Mouse (Mus musculus) limb, embryonic 12.5 days (tissue): ENCODE data around the gene Rnd2. TPM values are rescaled to one million over a fixed set of nuclear protein-coding genes. Genes with fewer than 3 reads are reported as not detected.
"Not testable (repeated sequence)": the region's sequence is repeated elsewhere in the genome, so short reads cannot be mapped to it uniquely, and the experiment has no call there.

Experiments used
- ATAC-seq: fragments of 200-750 bp; cut with Nextera tagmentation; 2 replicates; pipeline ENCODE4 v1.8.0; 2017; ENCODE audit warnings: low read depth, moderate TSS enrichment; ENCODE audit not compliant: insufficient number of reproducible peaks, insufficient read depth, low FRiP score, low TSS enrichment
- H3K27ac ChIP-seq: fragments of 300-500 bp; sonication (generic); 2 replicates; pipeline ENCODE4 v1.5.1; 2016; ENCODE audit warnings: mild to moderate bottlenecking, moderate library complexity
- H3K27me3 ChIP-seq: fragments of 300-500 bp; sonication (generic); 2 replicates; pipeline ENCODE4 v1.6.1; 2016; ENCODE audit warnings: mild to moderate bottlenecking, moderate library complexity
- H3K36me3 ChIP-seq: fragments of 300-500 bp; sonication (generic); 2 replicates; pipeline ENCODE4 v1.6.1; 2016; ENCODE audit warnings: mild to moderate bottlenecking, moderate library complexity
- H3K4me1 ChIP-seq: fragments of 300-500 bp; sonication (generic); replicated peaks from 2 replicates; pipeline ENCODE4 v1.6.1; 2016
- H3K4me2 ChIP-seq: fragments of 300-500 bp; sonication (generic); 2 replicates; pipeline ENCODE4 v1.6.1; 2016; ENCODE audit warnings: mild to moderate bottlenecking, moderate library complexity
- H3K4me3 ChIP-seq: fragments of 300-500 bp; sonication (generic); replicated peaks from 2 replicates; pipeline ENCODE4 v1.5.1; 2016; ENCODE audit warnings: mild to moderate bottlenecking
- H3K9ac ChIP-seq: fragments of 300-500 bp; sonication (generic); replicated peaks from 2 replicates; pipeline ENCODE4 v1.6.1; 2016; ENCODE audit warnings: mild to moderate bottlenecking, moderate library complexity
- H3K9me3 ChIP-seq: fragments of 300-500 bp; sonication (generic); 2 replicates; pipeline ENCODE4 v1.6.1; 2016; ENCODE audit warnings: mild to moderate bottlenecking, moderate library complexity
- WGBS: fragments of 180-500 bp; shearing (Covaris S2); methylation state at CpG from one replicate; pipeline ENCODE4 v1.1.7; 2016; 5-methylcytosine and 5-hydroxymethylcytosine counted together
- polyA plus RNA-seq: library from polyadenylated mRNA; unstranded; fragments of >200 nt; fragmentation: Nextera tagmentation; extraction: Ambion mirVana; gene quantifications from 2 replicates; pipeline ENCODE4 v1.2.1, GENCODE M21; 2016

Rnd2 gene
- polyA plus RNA-seq, 1 experiment from 2014 or later: 9.7 TPM

DNA sequence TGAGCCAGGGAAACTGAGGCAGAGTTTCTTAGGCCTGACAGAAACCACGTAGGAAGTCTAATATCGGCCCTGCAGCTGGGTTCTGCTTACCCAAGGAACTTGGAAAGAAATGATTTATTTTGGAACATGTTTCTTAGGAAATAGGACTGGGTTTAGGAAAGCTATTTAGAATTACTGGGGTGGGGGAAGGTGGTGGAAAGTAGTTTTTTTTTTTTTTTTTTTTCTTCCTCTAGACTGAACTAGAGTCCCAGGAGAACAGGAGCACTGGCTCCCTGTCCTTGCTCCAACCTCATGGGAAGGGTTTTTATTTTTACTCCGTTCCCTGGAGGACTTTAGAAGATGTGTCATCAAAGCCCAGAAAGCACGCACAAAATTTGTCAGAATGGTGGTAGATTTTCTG, 4.4 kb downstream of the Rnd2 start:
- WGBS: 60% methylated on average over 4 of the region's 4 CpGs
- no peak for ATAC-seq
- peak overlapping the region; percentile 92 for H3K4me2 ChIP-seq
- H3K9me3 ChIP-seq: no peaks in the 10 kb centered on the region
- H3K27ac ChIP-seq: no peak overlapping the region
- peak overlapping the region; percentile 76 for H3K4me3 ChIP-seq
- H3K36me3 ChIP-seq: 0 out of 2 replicates have a peak, but pooled peaks cover 3% of the 10 kb centered on the region
- peaks cover 28% of the 10 kb centered on the region for H3K4me1 ChIP-seq
- H3K27me3 ChIP-seq: peaks cover 26% of the 10 kb centered on the region
- no peak overlapping the region for H3K9ac ChIP-seq

DNA sequence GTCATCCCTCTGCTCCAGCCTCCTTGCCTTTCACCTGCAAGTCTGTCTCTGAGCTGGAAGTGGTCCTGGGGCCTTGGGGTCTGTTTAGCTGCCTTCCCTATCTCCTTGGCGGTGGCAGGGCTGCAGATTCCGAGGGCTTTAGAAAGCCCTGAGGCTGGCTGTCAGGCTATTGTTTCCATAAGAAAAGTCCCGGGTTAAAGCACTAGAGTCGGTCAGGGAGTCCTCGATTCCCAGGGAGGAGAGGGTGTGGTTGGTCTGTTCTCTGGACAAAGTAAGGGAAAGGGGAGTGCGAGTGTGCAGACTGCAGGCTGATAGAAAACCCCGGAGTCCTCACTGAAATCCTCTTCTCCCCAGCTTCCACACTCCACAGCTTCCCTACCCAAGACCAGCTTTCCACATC, 5.4 kb downstream of the Rnd2 start:
- Histone ChIP-seq H3K9ac (no peak overlapping the region), H3K4me2 (no peak overlapping the region), H3K36me3 (0 out of 2 replicates have a peak, but pooled peaks cover 3% of the 10 kb centered on the region), H3K27ac (no peak overlapping the region), H3K27me3 (peaks cover 26% of the 10 kb centered on the region), H3K4me3 (no peak overlapping the region), H3K9me3 (no peaks in the 10 kb centered on the region), H3K4me1 (peaks cover 18% of the 10 kb centered on the region)
- no peak for ATAC-seq
- WGBS: 68% methylated on average over 7 of the region's 7 CpGs

DNA sequence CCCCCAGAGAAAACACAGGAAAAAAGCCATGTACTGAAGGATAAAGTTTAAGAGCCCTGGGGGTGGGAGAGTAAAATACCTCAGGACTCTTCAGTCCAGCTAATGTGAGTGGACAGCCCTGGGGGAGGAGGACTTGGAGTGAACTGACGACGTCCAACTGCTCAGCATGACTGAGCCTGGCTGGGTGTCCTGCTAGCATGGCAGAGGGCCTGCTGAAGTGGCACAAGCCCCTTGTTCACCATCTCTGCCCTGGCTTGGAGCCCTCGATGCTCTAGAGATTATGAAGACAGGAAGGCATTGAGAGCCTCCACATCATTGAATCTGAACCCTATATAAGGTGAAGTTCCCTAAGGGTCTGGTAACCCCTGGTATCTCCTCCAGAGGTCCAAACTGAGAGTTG, 7.1 kb downstream of the Rnd2 start:
- WGBS: 65% methylated on average over 3 of the region's 3 CpGs
- Histone ChIP-seq H3K27me3 (peaks cover 26% of the 10 kb centered on the region), H3K36me3 (0 out of 2 replicates have a peak, but pooled peaks cover 3% of the 10 kb centered on the region), H3K4me3 (no peak overlapping the region), H3K9me3 (no peaks in the 10 kb centered on the region), H3K9ac (no peak overlapping the region), H3K4me2 (no peak overlapping the region), H3K27ac (no peak overlapping the region), H3K4me1 (peaks cover 10% of the 10 kb centered on the region)
- ATAC-seq: no peak

DNA sequence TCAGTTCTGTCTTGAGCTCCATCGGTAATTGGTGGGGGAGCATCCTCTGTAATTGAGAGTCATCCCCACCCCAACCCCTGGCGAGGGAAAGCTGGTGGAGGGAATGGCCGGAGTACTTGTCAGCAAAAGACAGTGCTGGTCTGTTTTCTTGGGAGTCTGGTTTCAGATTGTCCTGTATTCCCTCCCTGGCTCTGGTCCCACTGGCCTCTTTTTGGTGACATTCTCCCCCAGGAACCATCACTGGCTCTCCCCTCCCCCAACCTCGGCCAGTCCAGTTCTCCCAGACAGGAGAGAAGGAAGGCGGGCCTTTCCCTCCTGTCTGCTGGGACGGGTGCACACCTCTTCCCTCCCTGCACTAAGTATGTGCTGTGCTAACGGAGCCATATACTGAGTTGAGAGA, 7.5 kb downstream of the Rnd2 start:
- no peak overlapping the region for H3K27ac ChIP-seq
- H3K27me3 ChIP-seq: peaks cover 23% of the 10 kb centered on the region
- H3K36me3 ChIP-seq: 0 out of 2 replicates have a peak, but pooled peaks cover 3% of the 10 kb centered on the region
- no peak for ATAC-seq
- 43% methylated on average over 7 of the region's 7 CpGs for WGBS
- no peaks in the 10 kb centered on the region for H3K9me3 ChIP-seq
- no peak overlapping the region for H3K4me2 ChIP-seq
- H3K4me1 ChIP-seq: peaks cover 9% of the 10 kb centered on the region
- no peak overlapping the region for H3K9ac ChIP-seq
- no peak overlapping the region for H3K4me3 ChIP-seq

DNA sequence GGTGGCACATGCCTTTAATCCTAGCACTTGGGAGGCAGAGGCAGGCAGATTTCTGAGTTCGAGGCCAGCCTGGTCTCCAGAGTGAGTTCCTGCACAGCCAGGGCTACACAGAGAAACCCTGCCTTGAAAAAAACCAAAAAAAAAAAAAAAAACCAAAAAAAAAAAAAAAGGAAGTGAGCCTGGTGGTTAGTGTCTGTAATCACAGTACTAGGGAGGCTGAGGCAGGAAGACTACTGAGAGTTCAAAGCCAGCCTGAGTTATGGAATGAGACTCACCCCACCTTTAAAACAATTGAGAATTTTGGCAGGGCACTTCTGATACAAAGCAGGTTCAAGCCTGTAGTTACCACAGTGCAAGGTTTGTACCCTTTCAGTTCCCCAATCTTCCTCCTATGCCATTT, 8.9 kb downstream of the Rnd2 start:
- not testable (repeated sequence) for H3K4me1 ChIP-seq, H3K4me2 ChIP-seq, H3K4me3 ChIP-seq, H3K9ac ChIP-seq, H3K36me3 ChIP-seq, ATAC-seq, H3K9me3 ChIP-seq, H3K27ac ChIP-seq
- WGBS: 81% methylated on average over 1 of the region's 1 CpGs
- peaks cover 19% of the 10 kb centered on the region for H3K27me3 ChIP-seq

DNA sequence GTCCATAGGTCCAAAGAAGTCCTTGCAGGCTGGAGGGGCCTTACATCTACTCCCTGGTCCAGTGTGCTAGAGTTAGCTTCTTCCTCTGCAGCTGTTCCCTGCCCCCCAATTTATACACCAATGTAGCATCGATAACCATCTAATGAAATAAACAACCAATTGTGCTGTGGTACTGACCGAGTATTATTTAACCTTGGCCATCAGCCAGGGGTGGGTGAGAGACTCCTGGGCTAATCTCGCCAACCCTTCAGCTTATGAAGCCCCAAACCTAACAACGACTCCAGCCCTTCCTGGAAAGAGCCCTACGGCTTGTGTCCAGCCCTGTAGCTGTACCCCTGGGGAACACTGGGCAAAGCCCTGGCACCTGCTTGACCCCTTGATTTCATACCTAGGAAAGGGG, 9.5 kb downstream of the Rnd2 start:
- H3K4me1 ChIP-seq: peaks cover 6% of the 10 kb centered on the region; the same call in 1 of the 2 replicates
- H3K27ac ChIP-seq: no peak overlapping the region
- peaks cover 18% of the 10 kb centered on the region for H3K27me3 ChIP-seq
- no peak overlapping the region for H3K9ac ChIP-seq
- H3K9me3 ChIP-seq: no peaks in the 10 kb centered on the region
- 85% methylated on average over 5 of the region's 5 CpGs for WGBS
- ATAC-seq: no peak
- H3K4me2 ChIP-seq: no peak overlapping the region
- H3K4me3 ChIP-seq: no peak overlapping the region
- H3K36me3 ChIP-seq: 0 out of 2 replicates have a peak, but pooled peaks cover 3% of the 10 kb centered on the region

DNA sequence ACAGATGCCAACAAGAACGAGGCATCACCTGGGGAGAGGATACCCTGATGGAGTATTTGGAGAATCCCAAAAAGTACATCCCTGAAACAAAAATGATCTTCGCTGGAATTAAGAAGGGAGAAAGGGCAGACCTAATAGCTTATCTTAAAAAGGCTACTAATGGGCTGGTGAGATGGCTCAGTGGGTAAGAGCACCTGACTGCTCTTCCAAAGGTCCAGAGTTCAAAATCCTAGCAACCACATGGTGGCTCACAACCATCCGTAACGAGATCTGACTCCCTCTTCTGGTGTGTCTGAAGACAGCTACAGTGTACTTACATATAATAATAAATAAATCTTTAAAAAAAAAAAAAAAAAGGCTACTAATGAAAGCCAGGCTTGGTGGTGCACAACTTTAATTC, 11.6 kb downstream of the Rnd2 start:
- not testable (repeated sequence) for H3K9me3 ChIP-seq, H3K9ac ChIP-seq, H3K4me2 ChIP-seq, H3K4me1 ChIP-seq, H3K27ac ChIP-seq, H3K36me3 ChIP-seq, ATAC-seq, H3K4me3 ChIP-seq
- 94% methylated on average over 4 of the region's 4 CpGs for WGBS
- H3K27me3 ChIP-seq: peaks cover 10% of the 10 kb centered on the region; the same call in 1 of the 2 replicates

DNA sequence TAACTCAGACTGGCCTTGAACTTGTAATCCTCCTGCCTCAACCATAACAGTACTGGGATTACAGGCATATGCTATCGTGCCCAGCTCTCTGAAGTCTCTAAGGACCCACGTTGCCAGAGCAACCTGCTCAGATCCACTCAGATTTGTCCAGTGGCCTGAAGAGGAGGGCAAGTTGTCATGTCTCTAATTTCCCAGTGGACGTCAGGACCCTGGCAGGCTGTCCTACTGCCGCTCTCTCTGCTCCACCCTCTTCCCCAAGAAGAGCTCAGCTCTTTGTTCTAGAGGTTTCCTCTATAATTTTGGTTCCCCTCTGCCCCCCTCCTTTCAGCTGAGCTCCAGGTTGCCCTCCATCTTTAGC, 12.4 kb downstream of the Rnd2 start:
- H3K4me1 ChIP-seq: peaks cover 9% of the 10 kb centered on the region; the same call in 1 of the 2 replicates
- peaks cover 7% of the 10 kb centered on the region; the same call in 1 of the 2 replicates for H3K27me3 ChIP-seq
- H3K9ac ChIP-seq: no peak overlapping the region
- 50% methylated on average over 4 of the region's 4 CpGs for WGBS
- no peak overlapping the region for H3K27ac ChIP-seq
- no peaks in the 10 kb centered on the region for H3K36me3 ChIP-seq
- ATAC-seq: no peak
- no peak overlapping the region for H3K4me3 ChIP-seq
- H3K4me2 ChIP-seq: no peak overlapping the region
- no peaks in the 10 kb centered on the region for H3K9me3 ChIP-seq

DNA sequence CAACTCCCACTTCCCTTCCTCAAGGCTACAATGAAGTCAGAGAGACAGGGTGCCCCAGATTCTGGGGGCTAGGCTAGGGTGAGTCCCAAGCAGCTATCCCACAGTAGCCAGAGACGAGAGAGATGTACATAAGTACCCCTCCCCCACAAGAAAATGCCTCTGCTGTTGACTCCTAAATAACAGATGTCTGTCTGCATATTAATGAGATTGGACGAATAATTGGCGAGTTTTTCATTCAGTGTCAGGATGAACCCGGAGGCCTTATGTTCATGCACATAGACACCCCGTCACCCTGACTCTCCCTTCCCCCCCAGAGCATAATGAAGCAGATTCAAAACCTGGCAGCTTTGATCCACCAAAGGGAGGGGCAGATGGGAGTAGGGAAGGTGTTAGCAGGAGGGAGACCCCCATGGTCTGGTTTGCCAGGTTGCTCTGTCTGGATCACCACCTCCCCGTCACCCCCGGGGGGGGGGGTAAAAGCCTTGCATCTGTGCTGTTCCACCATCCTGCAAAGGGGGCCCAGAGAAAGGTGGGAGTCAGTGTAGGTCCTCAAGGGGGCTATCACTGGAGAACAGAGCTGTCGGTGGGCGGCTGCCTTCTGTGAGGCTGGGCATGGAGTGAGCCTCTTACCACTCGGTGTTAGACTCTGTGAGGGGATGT, 12.9 kb downstream of the Rnd2 start:
- H3K27ac ChIP-seq: no peak overlapping the region
- no peaks in the 10 kb centered on the region for H3K9me3 ChIP-seq
- no peaks in the 10 kb centered on the region for H3K36me3 ChIP-seq
- 57% methylated on average over 10 of the region's 10 CpGs for WGBS
- H3K4me3 ChIP-seq: no peak overlapping the region
- no peak overlapping the region for H3K9ac ChIP-seq
- H3K27me3 ChIP-seq: peaks cover 6% of the 10 kb centered on the region; the same call in 1 of the 2 replicates
- peaks cover 9% of the 10 kb centered on the region; the same call in 1 of the 2 replicates for H3K4me1 ChIP-seq
- no peak for ATAC-seq
- no peak overlapping the region for H3K4me2 ChIP-seq

DNA sequence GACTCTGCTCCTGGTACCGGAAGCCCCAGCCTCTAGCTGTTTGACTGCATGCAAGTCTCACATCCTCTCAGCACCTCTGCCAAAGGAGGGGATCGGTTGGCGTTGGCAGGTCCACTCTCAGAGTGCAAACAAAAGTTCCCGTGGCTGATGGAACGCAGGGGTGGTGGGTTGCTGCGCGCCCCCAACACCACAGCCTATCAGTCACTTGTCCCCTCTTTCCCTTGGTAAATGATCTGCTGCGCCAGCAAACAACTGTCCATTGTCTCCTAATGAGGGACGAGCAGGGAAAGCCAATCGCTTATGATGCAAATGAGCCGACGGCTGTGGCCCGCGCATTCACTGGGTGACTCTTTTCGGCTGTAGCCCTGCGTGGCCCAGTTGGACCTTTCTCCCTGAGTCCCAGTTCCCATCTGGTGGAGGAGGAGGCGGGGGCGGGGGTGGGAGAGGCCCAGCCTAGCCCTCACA, 14.4 kb downstream of the Rnd2 start:
- Histone ChIP-seq H3K9ac (0 out of 2 replicates have a peak overlapping the region, but pooled peaks have one; percentile 2), H3K4me3 (no peak overlapping the region), H3K27me3 (peaks cover 6% of the 10 kb centered on the region; the same call in 1 of the 2 replicates), H3K4me2 (peak overlapping the region; percentile 39), H3K4me1 (peaks cover 9% of the 10 kb centered on the region; the same call in 1 of the 2 replicates), H3K9me3 (no peaks in the 10 kb centered on the region), H3K27ac (peak overlapping the region; percentile 29; the same call in 1 of the 2 replicates), H3K36me3 (no peaks in the 10 kb centered on the region)
- ATAC-seq: no peak
- 14% methylated on average over 18 of the region's 18 CpGs for WGBS

DNA sequence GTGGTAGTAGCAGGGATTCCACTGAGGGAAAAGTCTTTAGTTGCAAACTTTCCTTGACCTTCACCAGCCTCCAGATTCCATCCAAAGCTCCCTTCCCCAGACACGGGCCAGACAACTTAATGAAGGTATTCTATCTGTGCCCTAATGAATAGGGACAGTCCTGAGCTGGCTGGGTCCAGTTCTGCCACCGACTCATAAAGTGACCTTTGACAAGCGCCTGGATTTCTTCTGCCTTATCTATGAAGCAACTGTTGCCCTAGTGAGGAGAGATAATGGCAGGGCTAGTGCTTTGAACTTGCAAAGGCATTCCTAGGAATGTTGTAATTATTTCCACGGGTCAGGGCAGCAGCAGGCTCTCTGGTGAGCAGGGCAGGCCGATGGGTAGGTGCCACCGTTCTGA, 16.1 kb downstream of the Rnd2 start:
- WGBS: 33% methylated on average over 6 of the region's 6 CpGs
- Histone ChIP-seq H3K9me3 (no peaks in the 10 kb centered on the region), H3K27me3 (peaks cover 6% of the 10 kb centered on the region; the same call in 1 of the 2 replicates), H3K27ac (no peak overlapping the region), H3K36me3 (no peaks in the 10 kb centered on the region), H3K4me3 (no peak overlapping the region), H3K9ac (no peak overlapping the region), H3K4me1 (peaks cover 9% of the 10 kb centered on the region; the same call in 1 of the 2 replicates), H3K4me2 (no peak overlapping the region)
- ATAC-seq: no peak
